Mouse (Mus musculus): ENCODE measurements around the gene Kif22.

GRCm38 (mm10) chr7:127073221-127073620 lies 30.9 kb upstream of the Kif22 start:
- TF ChIP-seq CTCF (IDR thresholded peaks at IDR 0.05; ENCODE audit: borderline replicate concordance, control insufficient read depth, extremely low read depth, insufficient read depth, low read length, poor library complexity): no peak
- TF ChIP-seq POLR2A (IDR thresholded peaks at IDR 0.05; ENCODE audit: control insufficient read depth, extremely low read depth, insufficient read depth, low read length, poor library complexity): no peak

All from thymus, adult 2 months (tissue).